Mouse (Mus musculus) liver, embryonic 12.5 days (tissue): ENCODE data around the gene Sec61g. TPM values are rescaled to one million over a fixed set of nuclear protein-coding genes. Genes with fewer than 3 reads are reported as not detected.

Experiments
- ATAC-seq: fragments of 200-750 bp; cut with Nextera tagmentation; 2 replicates; pipeline ENCODE4 v1.8.0; 2017; ENCODE audit warnings: moderate number of reproducible peaks, mild to moderate bottlenecking, moderate library complexity
- H3K27ac ChIP-seq: fragments of 300-500 bp; sonication (generic); 2 replicates; pipeline ENCODE4 v1.5.1; 2016; ENCODE audit warnings: mild to moderate bottlenecking
- H3K27me3 ChIP-seq: fragments of 300-500 bp; sonication (generic); replicated peaks from 2 replicates; pipeline ENCODE4 v1.6.1; 2016; ENCODE audit warnings: mild to moderate bottlenecking, moderate library complexity
- H3K36me3 ChIP-seq: fragments of 300-500 bp; sonication (generic); 2 replicates; pipeline ENCODE4 v1.6.1; 2016; ENCODE audit warnings: mild to moderate bottlenecking, moderate library complexity
- H3K4me1 ChIP-seq: fragments of 300-500 bp; sonication (generic); 2 replicates; pipeline ENCODE4 v1.6.1; 2016
- H3K4me2 ChIP-seq: fragments of 300-500 bp; sonication (generic); 2 replicates; pipeline ENCODE4 v1.6.1; 2016; ENCODE audit warnings: mild to moderate bottlenecking, moderate library complexity
- H3K4me3 ChIP-seq: fragments of 300-500 bp; sonication (generic); 2 replicates; pipeline ENCODE4 v1.5.1; 2016; ENCODE audit warnings: mild to moderate bottlenecking, moderate library complexity
- H3K9ac ChIP-seq: fragments of 300-500 bp; sonication (generic); 2 replicates; pipeline ENCODE4 v1.6.1; 2016; ENCODE audit warnings: mild to moderate bottlenecking, moderate library complexity
- H3K9me3 ChIP-seq: fragments of 300-500 bp; sonication (generic); replicated peaks from 2 replicates; pipeline ENCODE4 v1.6.1; 2016; ENCODE audit warnings: mild to moderate bottlenecking, moderate library complexity
- WGBS: fragments of 180-500 bp; shearing (Covaris S2); methylation state at CpG from one replicate; pipeline ENCODE4 v1.1.7; 2016; ENCODE audit not compliant: insufficient replicate concordance; 5-methylcytosine and 5-hydroxymethylcytosine counted together
- polyA plus RNA-seq: library from polyadenylated mRNA; unstranded; fragments of >200 nt; fragmentation: Nextera tagmentation; extraction: Ambion mirVana; gene quantifications from 2 replicates; pipeline ENCODE4 v1.2.1, GENCODE M21; 2016

Gene Sec61g
- 37.7 and 38.8 TPM in 2 replicates for polyA plus RNA-seq

DNA sequence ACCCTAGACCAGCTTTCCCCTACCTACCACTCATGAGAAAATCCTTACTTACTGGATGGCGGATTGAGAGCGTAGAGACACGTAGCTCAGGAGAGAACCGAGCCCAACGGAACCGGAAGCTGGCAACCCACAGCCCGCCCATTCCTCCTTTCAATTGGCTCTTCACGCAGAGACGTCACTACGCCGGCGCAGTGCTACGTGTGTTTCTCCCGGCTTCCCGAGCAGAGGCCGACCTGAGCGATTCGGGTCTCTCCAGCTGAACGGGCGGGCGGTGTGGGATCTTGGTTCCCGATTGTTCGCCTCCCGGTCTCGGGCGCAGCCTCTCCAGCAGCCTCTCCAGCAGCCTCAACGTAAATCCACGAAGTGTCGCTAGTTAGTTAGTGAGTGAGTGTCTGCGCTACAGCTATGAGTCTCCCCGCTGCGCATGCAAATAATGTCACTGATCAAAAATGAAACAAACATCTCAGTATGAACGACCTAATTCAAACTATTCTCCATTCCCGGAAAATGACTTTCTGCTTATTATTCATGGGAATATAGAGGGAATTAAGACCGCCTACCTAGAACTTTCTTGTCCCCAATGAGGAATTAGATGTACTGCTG, at the start of gene Sec61g:
Sec61g (minus strand) TSS at position 433 of the 603 bp plus-strand sequence.
- Histone ChIP-seq H3K27ac (peak within 1 kb of the TSS; percentile 91), H3K27me3 (no peaks in the 10 kb centered on the region), H3K9ac (peak within 1 kb of the TSS; percentile 98), H3K4me2 (peak within 1 kb of the TSS; percentile 74), H3K36me3 (peaks cover 30% of the 10 kb centered on the region), H3K4me1 (peaks cover 37% of the 10 kb centered on the region), H3K9me3 (no peaks in the 10 kb centered on the region), H3K4me3 (peak within 1 kb of the TSS; percentile 97)
- under 1% methylated on average over 35 of the region's 35 CpGs for WGBS
- ATAC-seq = peak; percentile 93

GRCm38 (mm10) chr11:16546421-16547163, 38.3 kb upstream of the Sec61g start:
- Histone ChIP-seq H3K4me1 (no peaks in the 10 kb centered on the region), H3K27ac (no peak overlapping the region), H3K9ac (no peak overlapping the region), H3K9me3 (no peaks in the 10 kb centered on the region), H3K4me3 (no peak overlapping the region), H3K36me3 (no peaks in the 10 kb centered on the region), H3K27me3 (no peaks in the 10 kb centered on the region), H3K4me2 (no peak overlapping the region)
- no peak for ATAC-seq
- 66% methylated on average over 5 of the region's 5 CpGs for WGBS

- Histone ChIP-seq H3K9me3 (no peaks in the 10 kb centered on the region), H3K36me3 (no peaks in the 10 kb centered on the region), H3K27ac (no peak overlapping the region), H3K4me1 (no peaks in the 10 kb centered on the region), H3K4me2 (no peak overlapping the region), H3K27me3 (no peaks in the 10 kb centered on the region), H3K4me3 (no peak overlapping the region), H3K9ac (no peak overlapping the region)
- 69% methylated on average over 1 of the region's 1 CpGs for WGBS
- no peak for ATAC-seq
Observed at GRCm38 (mm10) chr11:16537379-16537778, 29.1 kb upstream of the Sec61g start.

DNA sequence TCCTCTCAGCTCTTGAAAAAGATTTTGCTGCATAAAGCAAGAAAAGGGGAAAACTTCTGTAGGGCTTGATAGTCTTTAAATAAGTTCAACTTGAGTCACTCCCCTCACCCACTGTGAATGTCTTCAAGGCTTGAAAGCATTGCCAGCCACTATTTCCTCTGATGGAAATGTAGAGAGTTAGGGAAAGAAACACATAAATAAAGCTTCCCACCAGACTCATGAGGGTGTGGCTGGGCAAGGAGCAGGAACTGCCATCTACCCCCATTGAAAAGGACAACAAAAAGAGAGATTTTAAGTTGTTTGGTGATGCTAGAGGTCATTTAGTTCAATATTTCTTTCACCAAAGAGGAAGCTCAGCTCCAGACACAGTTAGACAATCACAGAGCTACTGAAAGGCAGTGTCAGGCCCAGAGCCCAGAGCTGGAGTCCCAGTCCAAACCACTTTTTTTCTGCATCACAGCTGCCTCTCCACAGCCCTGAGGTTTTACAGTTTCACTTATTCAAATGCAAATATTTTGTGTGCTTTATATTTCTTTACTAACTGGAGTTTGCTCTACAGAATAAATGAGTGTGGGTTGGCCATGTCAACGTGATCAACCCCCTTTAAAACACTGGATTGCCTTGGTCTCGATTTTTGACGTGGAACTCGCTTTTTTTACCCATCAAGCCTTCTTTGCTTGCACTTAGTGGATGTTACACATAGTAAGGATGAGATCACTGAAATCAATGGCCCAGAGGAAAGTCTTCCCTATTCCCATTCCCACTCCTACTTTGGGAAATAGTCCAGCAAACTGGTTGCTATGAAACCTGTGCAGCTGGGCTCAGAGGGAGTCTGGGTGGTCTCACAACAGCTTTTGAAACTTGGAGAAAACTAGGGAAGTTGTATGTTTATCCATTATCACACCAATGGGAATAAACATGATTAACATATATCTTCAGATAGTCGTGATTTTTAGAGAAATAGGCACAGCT, 26.6 kb upstream of the Sec61g start:
- Histone ChIP-seq H3K4me2 (no peak overlapping the region), H3K36me3 (no peaks in the 10 kb centered on the region), H3K9ac (no peak overlapping the region), H3K4me1 (no peaks in the 10 kb centered on the region), H3K27me3 (no peaks in the 10 kb centered on the region), H3K9me3 (no peaks in the 10 kb centered on the region), H3K27ac (no peak overlapping the region), H3K4me3 (no peak overlapping the region)
- WGBS = 54% methylated on average over 5 of the region's 5 CpGs
- no peak for ATAC-seq

- Histone ChIP-seq H3K4me3 (no peak overlapping the region), H3K4me2 (no peak overlapping the region), H3K9ac (no peak overlapping the region), H3K4me1 (no peaks in the 10 kb centered on the region), H3K27me3 (no peaks in the 10 kb centered on the region), H3K9me3 (no peaks in the 10 kb centered on the region), H3K36me3 (no peaks in the 10 kb centered on the region), H3K27ac (no peak overlapping the region)
- no peak for ATAC-seq
- 23% methylated on average over 5 of the region's 5 CpGs for WGBS
Observed at GRCm38 (mm10) chr11:16532877-16533276, 24.6 kb upstream of the Sec61g start.

- H3K36me3 ChIP-seq = no peaks in the 10 kb centered on the region
- no peak for ATAC-seq
- H3K4me3 ChIP-seq = no peak overlapping the region
- H3K4me1 ChIP-seq = no peaks in the 10 kb centered on the region
- H3K9me3 ChIP-seq = no peaks in the 10 kb centered on the region
- no peak overlapping the region for H3K9ac ChIP-seq
- no peak overlapping the region for H3K4me2 ChIP-seq
- H3K27me3 ChIP-seq = no peaks in the 10 kb centered on the region
- H3K27ac ChIP-seq = no peak overlapping the region
Observed at GRCm38 (mm10) chr11:16528909-16529308, 20.6 kb upstream of the Sec61g start.

DNA sequence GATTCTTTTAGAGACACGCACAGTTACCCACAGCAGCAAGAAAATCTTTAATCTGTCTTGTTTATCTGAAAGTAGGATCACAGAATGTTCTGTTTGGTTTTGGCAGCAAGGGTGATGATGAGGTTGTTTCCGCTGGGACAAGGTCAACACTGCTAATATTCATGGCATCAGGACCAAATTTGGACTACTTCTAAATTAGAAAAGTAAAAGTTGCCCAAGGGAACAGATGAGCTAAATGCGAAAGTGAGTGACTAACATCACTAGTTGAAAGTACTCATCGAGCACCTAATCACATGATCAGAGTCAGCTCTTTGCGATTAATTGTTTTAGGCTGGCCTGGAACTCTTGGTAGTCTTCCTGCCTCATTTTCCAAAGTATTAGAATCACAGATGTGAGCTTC, 20.1 kb upstream of the Sec61g start:
- WGBS = 72% methylated on average over 5 of the region's 5 CpGs
- H3K4me1 ChIP-seq = no peaks in the 10 kb centered on the region
- H3K9me3 ChIP-seq = no peaks in the 10 kb centered on the region
- no peak for ATAC-seq
- H3K27ac ChIP-seq = no peak overlapping the region
- no peaks in the 10 kb centered on the region for H3K27me3 ChIP-seq
- H3K4me3 ChIP-seq = no peak overlapping the region
- no peak overlapping the region for H3K9ac ChIP-seq
- no peaks in the 10 kb centered on the region for H3K36me3 ChIP-seq
- no peak overlapping the region for H3K4me2 ChIP-seq

DNA sequence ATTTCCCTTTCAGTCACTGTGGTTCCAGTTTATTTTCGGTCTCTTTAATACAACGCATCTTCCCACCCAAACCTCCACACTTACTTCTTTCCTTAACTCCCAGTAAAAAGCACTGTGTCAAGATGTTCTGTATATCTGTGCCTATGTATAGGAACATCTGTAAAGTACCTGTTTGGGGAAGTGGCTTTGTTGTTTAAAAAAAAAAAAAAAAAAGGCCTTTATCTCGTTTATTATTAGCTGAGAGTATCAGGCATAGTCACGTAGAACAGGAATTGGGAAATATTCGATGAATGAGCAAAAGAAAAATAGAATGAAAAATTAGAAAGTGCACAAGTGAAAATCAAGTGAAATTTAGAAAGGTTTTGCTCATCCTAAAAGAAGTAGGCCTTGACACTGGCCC, 19.5 kb upstream of the Sec61g start:
- Histone ChIP-seq H3K4me1 (no peaks in the 10 kb centered on the region), H3K9me3 (no peaks in the 10 kb centered on the region), H3K36me3 (no peaks in the 10 kb centered on the region), H3K9ac (no peak overlapping the region), H3K4me3 (no peak overlapping the region), H3K27me3 (no peaks in the 10 kb centered on the region), H3K27ac (no peak overlapping the region), H3K4me2 (no peak overlapping the region)
- no peak for ATAC-seq
- WGBS = 61% methylated on average over 5 of the region's 5 CpGs

GRCm38 (mm10) chr11:16526467-16526866, 18.2 kb upstream of the Sec61g start:
- H3K4me3 ChIP-seq = no peak overlapping the region
- H3K36me3 ChIP-seq = no peaks in the 10 kb centered on the region
- H3K27me3 ChIP-seq = no peaks in the 10 kb centered on the region
- no peak overlapping the region for H3K9ac ChIP-seq
- H3K4me2 ChIP-seq = no peak overlapping the region
- H3K4me1 ChIP-seq = no peaks in the 10 kb centered on the region
- no peak overlapping the region for H3K27ac ChIP-seq
- no peak for ATAC-seq
- WGBS = 35% methylated on average over 2 of the region's 2 CpGs
- H3K9me3 ChIP-seq = no peaks in the 10 kb centered on the region

- Histone ChIP-seq H3K9ac (no peak overlapping the region), H3K9me3 (no peaks in the 10 kb centered on the region), H3K4me3 (no peak overlapping the region), H3K27me3 (no peaks in the 10 kb centered on the region), H3K27ac (no peak overlapping the region), H3K4me2 (no peak overlapping the region), H3K36me3 (no peaks in the 10 kb centered on the region), H3K4me1 (no peaks in the 10 kb centered on the region)
- 58% methylated on average over 2 of the region's 2 CpGs for WGBS
- no peak for ATAC-seq
Observed at GRCm38 (mm10) chr11:16525724-16526123, 17.4 kb upstream of the Sec61g start.

GRCm38 (mm10) chr11:16524917-16525640, 16.8 kb upstream of the Sec61g start:
- no peaks in the 10 kb centered on the region for H3K36me3 ChIP-seq
- H3K27ac ChIP-seq = no peak overlapping the region
- H3K9me3 ChIP-seq = no peaks in the 10 kb centered on the region
- H3K9ac ChIP-seq = no peak overlapping the region
- no peak overlapping the region for H3K4me2 ChIP-seq
- H3K27me3 ChIP-seq = no peaks in the 10 kb centered on the region
- ATAC-seq = no peak
- H3K4me3 ChIP-seq = no peak overlapping the region
- 33% methylated on average over 3 of the region's 3 CpGs for WGBS
- no peaks in the 10 kb centered on the region for H3K4me1 ChIP-seq
